Mouse (Mus musculus): ENCODE data around the gene Amn1. TPM values are rescaled to one million over a fixed set of nuclear protein-coding genes. Genes with fewer than 3 reads are reported as not detected.
A peak's percentile ranks its signal among the peaks of the same experiment; 100 is the strongest.

Amn1 gene
- polyA plus RNA-seq, 1 experiment: 22.4 TPM

DNA sequence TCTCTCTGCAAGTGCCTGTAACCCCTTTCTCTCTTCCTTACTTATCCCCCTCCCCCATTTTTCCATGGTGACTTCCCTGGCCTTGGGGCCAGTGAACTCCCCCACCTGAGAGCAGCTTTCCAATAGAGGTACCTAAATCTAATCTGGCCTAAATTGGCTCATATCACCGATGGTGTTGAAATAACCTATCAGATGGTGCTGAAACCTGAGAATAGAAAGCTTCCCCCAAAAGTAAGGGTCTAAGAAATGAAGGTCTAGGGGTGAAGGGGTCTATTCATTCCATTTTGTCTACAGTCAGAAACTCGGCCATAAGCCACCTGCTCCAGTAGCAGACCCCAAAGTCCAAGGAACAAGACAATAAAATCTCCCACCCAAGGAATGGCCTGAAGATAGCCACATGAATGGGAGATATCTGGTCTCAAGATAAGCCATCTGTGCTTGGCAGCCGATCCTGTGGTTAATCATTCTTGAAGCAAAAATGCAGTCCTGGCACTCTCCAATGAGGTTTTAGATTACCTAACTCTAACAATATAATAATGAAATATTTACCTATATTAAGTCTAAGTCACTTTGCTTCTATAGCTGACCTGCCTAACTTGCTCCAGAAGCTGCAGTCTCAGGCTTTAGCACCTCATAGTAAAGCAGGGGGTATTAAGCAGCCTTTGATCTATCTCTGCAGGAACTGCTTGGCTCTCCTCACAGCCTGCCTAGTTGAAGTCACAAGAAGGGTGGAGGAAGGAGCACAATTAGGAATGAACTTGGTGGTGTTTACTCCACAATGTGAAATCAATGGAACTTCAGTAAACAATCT, 33.3 kb downstream of the Amn1 start:
- H3K27ac ChIP-seq (ENCODE audit: insufficient read depth, low read length): no peak overlapping the region
- H3K4me1 ChIP-seq (ENCODE audit: control insufficient read depth, insufficient read depth, low read length): no peaks in the 10 kb centered on the region
- no peak overlapping the region for H3K4me3 ChIP-seq (ENCODE audit: insufficient read depth, low read length)
- TF ChIP-seq POLR2A (IDR thresholded peaks at IDR 0.05; ENCODE audit: extremely low read depth, insufficient read depth, low read length) (no peak), CTCF (IDR thresholded peaks at IDR 0.05; ENCODE audit: extremely low read depth, insufficient read depth, low read length) (no peak)

DNA sequence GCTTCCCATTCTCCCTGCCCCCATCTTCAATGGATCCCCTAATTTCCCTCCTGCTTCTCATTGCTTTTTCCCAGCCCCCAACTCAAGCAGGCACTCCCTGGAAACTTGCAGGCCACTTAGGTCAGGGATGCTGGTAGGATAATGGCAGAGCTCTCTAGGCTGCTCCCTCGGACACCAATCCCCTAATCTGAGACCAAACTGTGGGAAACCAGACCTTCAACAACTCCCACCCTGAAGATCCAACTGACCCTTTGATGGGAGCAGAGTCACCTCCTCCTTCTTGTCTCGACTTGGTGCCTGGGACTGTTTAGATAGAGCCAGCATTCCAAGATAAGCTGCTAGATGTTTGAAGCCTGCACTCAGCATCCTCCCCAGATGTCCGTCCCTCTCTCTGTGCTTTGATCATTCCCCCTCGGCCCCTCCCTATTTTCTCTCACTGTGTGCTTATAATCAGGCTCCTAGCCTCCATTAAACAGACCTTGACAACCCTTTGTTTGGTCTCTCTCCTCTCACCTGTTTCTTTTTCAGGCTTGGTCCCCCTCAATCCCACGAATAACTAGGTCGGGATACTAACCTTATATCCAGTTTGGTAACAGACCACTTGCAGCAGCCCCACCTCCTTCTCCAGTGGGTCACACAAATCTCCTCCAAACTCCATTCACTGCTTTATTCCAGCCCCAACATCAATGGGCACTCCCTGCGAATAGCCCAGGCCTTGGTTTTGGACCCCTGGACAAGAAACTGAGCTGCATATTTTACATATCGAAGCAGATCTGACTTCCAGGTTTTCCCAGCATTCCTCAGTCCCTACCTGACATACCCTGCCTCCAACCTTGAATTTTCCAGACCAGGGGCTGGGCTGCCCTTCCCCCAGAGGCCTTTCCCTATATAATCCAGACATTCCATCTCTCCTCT, 34.1 kb downstream of the Amn1 start:
- Histone ChIP-seq H3K4me1 (ENCODE audit: control insufficient read depth, insufficient read depth, low read length) (no peaks in the 10 kb centered on the region), H3K27ac (ENCODE audit: insufficient read depth, low read length) (no peak overlapping the region)
- TF ChIP-seq CTCF (IDR thresholded peaks at IDR 0.05; ENCODE audit: extremely low read depth, insufficient read depth, low read length) (no peak), POLR2A (IDR thresholded peaks at IDR 0.05; ENCODE audit: extremely low read depth, insufficient read depth, low read length) (no peak)

DNA sequence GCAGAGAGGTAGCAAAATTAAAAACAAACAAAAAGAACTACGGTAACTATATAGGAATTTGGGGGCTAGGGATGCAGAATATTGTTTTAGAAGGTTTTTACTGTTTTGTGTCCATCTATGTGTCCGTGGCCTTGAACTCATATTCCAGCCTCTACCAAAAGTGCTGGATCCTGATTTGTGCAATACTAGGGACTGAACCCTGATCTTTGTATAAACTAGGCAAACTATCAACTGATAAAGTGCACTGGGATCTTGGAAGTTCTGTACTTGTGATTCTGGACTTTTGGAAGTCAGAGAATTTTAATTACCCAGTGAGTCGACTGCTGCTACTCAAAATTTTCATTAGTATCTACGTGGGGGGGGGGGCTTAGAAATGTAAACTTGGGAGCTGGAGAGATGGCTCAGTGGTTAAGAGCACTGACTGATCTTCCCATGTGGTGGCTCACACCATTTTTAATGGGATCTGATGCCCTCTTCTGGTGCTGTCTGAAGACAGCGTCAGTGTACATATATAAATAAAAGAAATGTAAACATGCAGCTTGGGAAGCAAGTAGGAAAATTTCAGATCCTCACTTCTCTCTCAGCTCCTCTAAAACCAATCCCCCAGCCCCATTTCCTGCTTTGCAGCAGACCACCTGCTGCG, 34.9 kb downstream of the Amn1 start:
- TF ChIP-seq POLR2A (IDR thresholded peaks at IDR 0.05; ENCODE audit: extremely low read depth, insufficient read depth, low read length): no peak
- TF ChIP-seq CTCF (IDR thresholded peaks at IDR 0.05; ENCODE audit: extremely low read depth, insufficient read depth, low read length): no peak
- no peaks in the 10 kb centered on the region for H3K4me1 ChIP-seq (ENCODE audit: control insufficient read depth, insufficient read depth, low read length)
- no peak overlapping the region for H3K27ac ChIP-seq (ENCODE audit: insufficient read depth, low read length)
- no peak overlapping the region for H3K4me3 ChIP-seq (ENCODE audit: insufficient read depth, low read length)

More for the DNA sequence above, 34.1 kb downstream of the Amn1 start:
- H3K4me3 ChIP-seq (ENCODE audit: insufficient read depth, low read length): no peak overlapping the region

DNA sequence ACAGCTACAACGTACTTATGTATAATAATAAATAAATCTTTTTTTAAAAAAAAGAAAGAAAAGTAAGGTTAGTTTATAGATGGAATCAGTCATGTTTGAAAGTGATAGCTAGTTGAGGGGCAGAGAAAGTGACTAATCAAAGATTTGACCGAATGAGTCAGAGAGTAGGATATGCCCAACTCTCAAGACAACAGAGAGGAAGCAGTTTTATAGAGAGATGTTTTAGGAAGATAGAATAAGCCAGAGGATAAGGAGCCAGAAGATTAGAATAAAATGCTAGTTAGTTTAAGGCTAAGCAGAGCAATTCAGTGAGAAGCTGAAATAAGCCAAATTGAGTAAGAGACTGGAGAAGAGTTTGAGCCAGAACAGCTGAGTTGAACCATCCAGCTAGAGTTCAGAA, 36.4 kb downstream of the Amn1 start:
- no peak overlapping the region for H3K27ac ChIP-seq (ENCODE audit: insufficient read depth, low read length)
- no peak overlapping the region for H3K4me3 ChIP-seq (ENCODE audit: insufficient read depth, low read length)
- TF ChIP-seq POLR2A (IDR thresholded peaks at IDR 0.05; ENCODE audit: extremely low read depth, insufficient read depth, low read length): no peak
- no peak for TF ChIP-seq CTCF (IDR thresholded peaks at IDR 0.05; ENCODE audit: extremely low read depth, insufficient read depth, low read length)

DNA sequence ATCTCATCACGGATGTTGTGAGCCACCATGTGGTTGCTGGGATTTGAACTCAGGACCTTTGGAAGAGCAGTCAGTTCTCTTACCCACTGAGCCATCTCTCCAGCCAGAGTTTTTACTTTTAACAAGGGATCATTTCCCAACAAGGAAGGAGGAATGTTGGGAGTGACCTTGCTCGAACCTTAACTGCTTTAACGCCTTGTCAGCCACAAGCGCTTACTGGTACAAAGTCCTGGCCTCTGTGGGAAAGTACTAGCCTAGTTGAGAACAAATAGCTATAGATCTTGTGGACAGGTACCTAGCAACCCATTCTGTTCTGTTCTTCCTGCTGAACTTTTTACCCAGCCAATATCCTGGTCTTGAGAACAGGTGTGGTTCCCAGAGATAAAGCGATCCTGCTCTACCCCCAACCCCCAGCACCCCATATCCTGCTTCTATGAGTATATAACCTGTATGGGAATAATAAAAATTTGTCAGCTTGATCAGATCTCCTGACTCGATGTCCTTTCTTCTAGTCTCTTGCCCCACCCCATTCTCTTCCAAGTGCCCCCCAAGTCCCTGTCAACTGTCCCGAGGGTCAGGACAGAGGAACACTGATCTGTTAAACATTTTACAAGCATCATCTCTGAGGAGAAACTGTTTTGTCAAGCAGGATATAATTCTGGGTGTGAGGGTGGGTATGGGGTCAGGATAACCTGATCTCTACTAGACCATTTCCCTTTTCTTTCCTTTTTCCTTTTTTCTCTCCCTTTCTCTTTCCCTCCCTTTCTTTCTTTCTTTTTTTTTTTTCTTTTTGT, 39.9 kb downstream of the Amn1 start:
- H3K4me1 ChIP-seq (ENCODE audit: control insufficient read depth, insufficient read depth, low read length): no peaks in the 10 kb centered on the region
- H3K4me3 ChIP-seq (ENCODE audit: insufficient read depth, low read length): no peak overlapping the region
- TF ChIP-seq CTCF (IDR thresholded peaks at IDR 0.05; ENCODE audit: extremely low read depth, insufficient read depth, low read length) (no peak), POLR2A (IDR thresholded peaks at IDR 0.05; ENCODE audit: extremely low read depth, insufficient read depth, low read length) (no peak)
- H3K27ac ChIP-seq (ENCODE audit: insufficient read depth, low read length): no peak overlapping the region

More for the DNA sequence above, 36.4 kb downstream of the Amn1 start:
- no peaks in the 10 kb centered on the region for H3K4me1 ChIP-seq (ENCODE audit: control insufficient read depth, insufficient read depth, low read length)

DNA sequence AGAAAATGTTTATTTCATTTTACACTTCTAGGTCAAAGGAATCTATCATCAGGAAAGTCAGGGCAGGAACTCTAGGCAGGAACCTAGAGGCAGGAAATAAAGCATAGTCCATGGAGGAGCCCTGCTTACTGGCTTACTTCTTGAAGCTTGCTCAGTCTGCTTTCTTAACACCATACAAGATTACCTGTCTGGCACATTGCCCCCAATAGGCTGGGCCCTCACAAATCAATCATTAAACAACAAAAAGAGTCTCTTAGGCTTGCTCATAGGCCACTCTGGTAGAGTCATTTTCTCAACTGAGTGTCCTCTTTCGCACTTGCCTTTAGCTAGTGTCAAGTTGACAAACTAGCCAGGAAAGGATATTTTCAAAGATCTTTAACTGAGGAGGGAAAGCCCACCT, 43.4 kb downstream of the Amn1 start:
- H3K27ac ChIP-seq (ENCODE audit: insufficient read depth, low read length): no peak overlapping the region
- H3K4me3 ChIP-seq (ENCODE audit: insufficient read depth, low read length): no peak overlapping the region
- H3K4me1 ChIP-seq (ENCODE audit: control insufficient read depth, insufficient read depth, low read length): peaks cover 2% of the 10 kb centered on the region; the same call in 1 of the 2 replicates
- no peak for TF ChIP-seq CTCF (IDR thresholded peaks at IDR 0.05; ENCODE audit: extremely low read depth, insufficient read depth, low read length)

DNA sequence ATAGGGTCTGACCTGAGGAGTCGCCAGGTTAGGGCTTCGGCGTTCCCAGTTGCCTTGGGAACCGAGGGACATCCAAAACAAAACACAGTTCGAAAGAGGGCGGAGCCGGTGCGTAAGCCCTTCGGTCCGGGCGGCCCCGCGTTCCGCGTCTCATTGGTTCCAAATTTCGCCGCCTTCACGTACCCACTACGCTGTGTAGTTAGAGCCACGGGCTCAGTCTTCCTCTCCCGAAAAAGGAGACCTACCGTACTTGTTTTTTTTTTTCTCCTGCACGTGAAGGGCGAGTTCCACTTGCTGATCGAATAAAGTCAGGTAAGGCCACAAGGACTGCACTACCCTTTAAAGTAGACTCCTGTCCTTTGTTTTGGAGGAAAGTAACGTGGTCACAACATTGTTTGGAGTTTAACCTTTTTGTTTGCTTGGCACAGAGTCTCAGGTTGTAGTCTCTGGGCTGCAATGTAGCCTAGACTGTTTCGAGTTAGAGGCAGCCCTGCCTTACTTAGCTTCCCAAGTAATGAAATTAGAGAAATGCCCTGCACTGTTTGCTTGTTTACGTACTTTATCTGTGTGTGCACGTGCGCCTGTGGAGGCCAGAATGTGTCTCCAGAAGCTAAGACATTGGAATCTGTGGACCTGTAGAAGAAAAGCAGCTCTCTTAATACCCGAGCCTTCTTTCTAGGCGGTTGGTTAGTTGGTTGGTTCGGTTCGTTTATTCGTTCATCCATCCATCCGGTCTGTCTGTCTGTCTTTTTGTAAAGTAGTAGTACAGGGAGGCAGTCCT, 46.9 kb downstream of the Amn1 start:
- Histone ChIP-seq H3K4me3 (ENCODE audit: insufficient read depth, low read length) (peak overlapping the region; percentile 59), H3K27ac (ENCODE audit: insufficient read depth, low read length) (no peak overlapping the region), H3K4me1 (ENCODE audit: control insufficient read depth, insufficient read depth, low read length) (peaks cover 2% of the 10 kb centered on the region; the same call in 1 of the 2 replicates)
- TF ChIP-seq CTCF (IDR thresholded peaks at IDR 0.05; ENCODE audit: extremely low read depth, insufficient read depth, low read length): no peak
- no peak; the same call in 1 of the 2 replicates for TF ChIP-seq POLR2A (IDR thresholded peaks at IDR 0.05; ENCODE audit: extremely low read depth, insufficient read depth, low read length)

DNA sequence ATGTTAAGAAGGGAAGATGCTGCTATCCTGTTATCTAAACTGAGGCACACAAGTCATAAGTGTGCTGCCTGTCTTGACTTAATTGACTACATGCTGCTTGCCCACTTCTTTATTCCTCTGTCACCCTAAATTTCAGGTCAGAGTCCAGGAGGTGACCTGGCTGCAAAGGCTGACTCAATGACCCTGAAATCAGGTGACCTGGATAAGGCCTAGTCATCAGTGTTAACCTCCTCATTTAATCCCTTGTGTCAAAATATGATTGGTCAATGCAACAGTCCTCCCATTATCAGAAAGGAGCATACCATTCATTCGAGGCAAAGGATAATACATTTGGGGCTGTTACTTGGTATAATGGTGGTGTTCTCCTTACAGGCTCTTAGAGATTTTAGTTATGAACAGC, 49.0 kb downstream of the Amn1 start, which contains the start of gene Etfbkmt:
Etfbkmt (plus strand) TSS at position 379 of the 400 bp plus-strand sequence.
- H3K27ac ChIP-seq (ENCODE audit: insufficient read depth, low read length): no peak within 1 kb of the TSS
- no peak within 1 kb of the TSS; the same call in 1 of the 2 replicates for H3K4me3 ChIP-seq (ENCODE audit: insufficient read depth, low read length)
- TF ChIP-seq POLR2A (IDR thresholded peaks at IDR 0.05; ENCODE audit: extremely low read depth, insufficient read depth, low read length) (no peak), CTCF (IDR thresholded peaks at IDR 0.05; ENCODE audit: extremely low read depth, insufficient read depth, low read length) (no peak)
- peaks cover 2% of the 10 kb centered on the region; the same call in 1 of the 2 replicates for H3K4me1 ChIP-seq (ENCODE audit: control insufficient read depth, insufficient read depth, low read length)
